Mouse (Mus musculus): ENCODE data around the gene Lrba.

Lrba gene

DNA sequence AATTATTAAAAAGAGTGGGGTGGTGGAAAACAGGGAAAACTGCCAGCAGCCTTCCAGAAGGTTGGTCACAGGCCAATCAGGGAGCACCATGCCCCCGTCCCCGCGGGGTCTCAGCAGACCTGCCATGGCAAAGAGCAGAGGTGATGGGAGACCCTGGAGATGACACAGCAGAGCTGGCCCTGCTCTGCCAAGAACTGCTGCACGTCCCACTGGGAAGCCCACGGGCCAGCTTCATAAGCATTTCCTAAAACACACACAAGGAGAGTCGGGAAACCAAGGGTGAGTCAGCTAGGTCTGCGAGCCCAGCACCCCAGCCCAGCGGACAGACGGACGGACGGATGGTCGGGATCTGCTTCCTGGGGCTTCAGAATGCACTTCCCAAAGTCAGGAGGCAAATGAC lies 561.8 kb downstream of the Lrba start:
- in situ Hi-C loops (cut with MboI; ENCODE audit: low sequenced_read_pairs): no loop called here

DNA sequence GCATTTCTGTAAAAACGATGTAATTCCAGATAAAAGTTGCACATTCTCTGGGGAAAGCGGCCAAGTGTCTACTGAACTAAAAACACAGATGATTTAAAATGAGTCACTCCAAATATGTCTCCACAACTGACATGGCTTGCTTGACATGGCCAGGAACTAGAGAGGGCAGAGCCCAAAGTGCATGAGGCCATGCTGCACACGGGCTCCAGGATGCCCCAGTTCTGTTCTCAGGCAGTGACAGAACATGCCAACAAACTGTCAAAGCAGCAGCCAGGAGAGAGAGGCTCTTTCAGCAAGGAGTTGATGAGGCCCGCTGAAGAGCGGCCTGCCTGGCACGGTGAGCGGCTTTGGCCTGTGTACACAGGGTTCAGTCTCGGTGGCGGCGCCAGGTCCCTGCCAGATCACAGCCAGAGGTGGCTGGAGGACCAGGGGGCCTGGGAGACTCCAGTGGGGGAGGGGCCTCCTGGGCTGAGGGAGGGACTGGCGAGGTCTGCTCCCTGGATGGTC lies 562.4 kb downstream of the Lrba start:
- in situ Hi-C loops (cut with MboI; ENCODE audit: low sequenced_read_pairs): no loop called here

DNA sequence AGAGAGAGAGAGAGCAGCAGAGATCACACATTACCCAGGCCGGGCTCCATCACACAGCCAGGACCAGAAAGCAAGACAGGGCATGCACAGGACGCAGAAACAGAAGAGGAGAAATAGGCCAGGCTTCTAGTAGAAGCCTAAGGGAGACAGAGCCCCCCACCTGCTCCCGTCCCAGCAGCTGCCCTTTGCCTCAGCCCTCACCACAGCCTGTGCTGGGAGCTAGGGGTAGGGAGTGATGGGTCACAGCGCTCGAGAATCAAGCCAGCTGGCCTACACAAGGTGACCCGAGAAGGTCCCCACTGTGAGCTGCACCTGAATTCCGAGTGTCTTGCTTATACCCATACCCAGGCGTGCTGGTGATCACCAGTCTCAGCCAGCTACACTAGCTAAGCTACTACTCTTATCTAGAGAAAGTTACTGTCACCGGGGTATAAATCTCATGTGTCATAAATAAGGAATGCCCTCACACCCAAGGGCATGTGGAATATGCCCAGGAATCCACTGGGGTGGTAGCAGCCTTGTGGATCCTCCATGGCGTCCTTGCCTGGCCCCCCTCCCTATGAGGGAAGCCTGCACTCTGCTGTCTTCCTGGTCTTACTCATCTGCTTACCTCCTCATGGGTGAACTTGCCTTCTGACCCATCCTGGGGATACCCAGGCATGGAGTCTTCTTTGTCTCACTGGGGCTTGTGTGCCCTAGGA lies 563.1 kb downstream of the Lrba start:
- in situ Hi-C loops (cut with MboI; ENCODE audit: low sequenced_read_pairs): no loop called here

DNA sequence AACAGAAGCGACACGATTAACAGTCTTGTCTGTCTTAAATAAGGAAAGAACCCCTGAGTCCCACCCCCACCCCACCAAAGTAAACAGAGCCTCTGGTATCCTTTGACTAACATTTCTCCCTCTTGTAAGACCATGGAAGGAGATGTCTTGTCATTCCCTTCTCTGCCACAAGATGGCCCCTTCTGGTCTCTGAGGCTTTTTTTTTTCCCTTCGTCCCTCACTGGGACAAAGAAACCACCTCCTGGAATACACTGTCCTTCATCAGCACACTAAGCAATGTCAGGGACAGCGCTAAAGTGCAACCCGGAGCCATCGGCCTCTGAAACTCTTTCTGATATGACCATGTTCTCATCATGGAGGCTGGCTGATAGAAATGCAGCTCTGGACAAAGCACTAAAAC lies 564.2 kb downstream of the Lrba start:
- in situ Hi-C loops (cut with MboI; ENCODE audit: low sequenced_read_pairs): no loop called here

DNA sequence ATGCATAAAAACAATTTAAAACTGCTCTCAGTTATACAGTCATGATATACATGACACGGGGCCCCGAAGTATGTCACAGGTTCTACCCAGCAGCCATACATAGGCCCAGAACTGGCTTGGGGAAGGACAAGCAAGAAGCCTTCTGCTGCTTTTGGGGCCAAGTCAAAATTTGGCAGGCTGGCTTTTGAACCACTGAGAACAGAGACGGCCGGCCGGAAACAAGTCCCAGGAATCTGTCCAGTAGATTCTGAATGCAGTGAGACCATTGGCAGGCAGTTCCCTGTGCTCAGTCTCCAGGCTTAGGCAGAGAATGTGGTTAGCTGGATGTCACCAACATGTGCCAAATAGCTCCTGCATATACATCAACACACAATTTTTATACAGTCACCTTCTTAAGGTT lies 565.3 kb downstream of the Lrba start:
- in situ Hi-C loops (cut with MboI; ENCODE audit: low sequenced_read_pairs): no loop called here

DNA sequence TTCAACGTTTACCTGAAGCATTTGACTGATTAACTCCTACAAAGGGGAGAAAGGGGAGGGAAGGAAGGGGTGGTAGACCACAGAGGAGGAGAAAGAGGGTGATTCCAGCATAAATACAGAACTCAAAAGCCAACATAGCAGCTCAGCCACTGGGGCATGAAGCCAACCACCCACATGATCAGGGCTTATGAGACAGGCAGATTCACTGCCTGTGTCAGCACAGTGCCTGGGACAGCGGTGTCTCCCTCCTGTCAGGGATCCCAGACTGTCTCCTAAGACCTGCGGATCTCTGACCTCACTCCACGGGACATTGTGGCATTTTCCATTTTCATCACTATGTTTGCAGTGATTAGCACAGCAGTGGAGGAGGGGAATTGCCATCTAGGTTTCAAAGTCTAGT lies 568.8 kb downstream of the Lrba start:
- in situ Hi-C loops (cut with MboI; ENCODE audit: low sequenced_read_pairs): no loop called here

DNA sequence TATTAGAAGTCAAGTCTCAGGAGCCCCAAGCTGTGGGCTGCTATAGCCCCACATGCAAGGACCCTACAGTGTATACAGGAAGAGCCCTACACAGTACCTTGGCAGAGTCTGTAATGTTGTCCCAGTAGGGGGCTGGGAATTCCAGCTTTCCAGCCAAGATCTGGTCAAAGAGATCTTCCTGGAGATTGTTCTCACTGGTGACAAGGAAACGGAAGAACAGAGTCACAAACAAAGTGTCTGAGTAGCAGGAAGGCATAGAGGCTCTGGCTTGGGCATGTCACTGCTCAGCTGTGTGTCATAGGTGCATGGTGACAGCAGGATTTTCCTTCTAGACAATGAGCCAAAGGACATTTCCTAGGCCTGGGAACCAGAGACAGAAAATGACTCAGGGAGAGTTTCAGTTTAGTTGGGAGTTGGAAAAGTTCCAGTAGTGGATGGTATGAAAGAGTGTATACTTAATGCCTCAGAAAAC lies 569.3 kb downstream of the Lrba start:
- in situ Hi-C loops (cut with MboI; ENCODE audit: low sequenced_read_pairs): no loop called here

DNA sequence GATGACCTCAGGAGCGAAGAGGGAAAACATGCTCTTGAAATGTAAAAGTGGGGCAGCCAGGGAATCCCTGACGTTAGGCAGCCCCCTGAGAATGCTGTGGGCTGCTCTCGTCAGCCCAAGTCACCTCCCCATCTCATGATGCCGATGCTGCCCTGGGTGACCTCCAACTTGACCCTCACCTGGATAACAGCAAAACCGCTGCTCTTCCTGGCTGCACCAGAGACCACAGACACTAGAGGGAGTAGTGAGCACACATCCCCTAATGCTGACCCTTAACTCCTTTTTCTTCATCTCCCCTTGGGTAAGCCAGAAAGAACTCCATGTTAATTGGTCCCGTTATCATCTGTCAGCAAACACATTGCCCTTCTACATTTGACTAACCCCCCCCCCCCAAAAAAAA lies 572.2 kb downstream of the Lrba start:
- in situ Hi-C loops (cut with MboI; ENCODE audit: low sequenced_read_pairs): no loop called here

DNA sequence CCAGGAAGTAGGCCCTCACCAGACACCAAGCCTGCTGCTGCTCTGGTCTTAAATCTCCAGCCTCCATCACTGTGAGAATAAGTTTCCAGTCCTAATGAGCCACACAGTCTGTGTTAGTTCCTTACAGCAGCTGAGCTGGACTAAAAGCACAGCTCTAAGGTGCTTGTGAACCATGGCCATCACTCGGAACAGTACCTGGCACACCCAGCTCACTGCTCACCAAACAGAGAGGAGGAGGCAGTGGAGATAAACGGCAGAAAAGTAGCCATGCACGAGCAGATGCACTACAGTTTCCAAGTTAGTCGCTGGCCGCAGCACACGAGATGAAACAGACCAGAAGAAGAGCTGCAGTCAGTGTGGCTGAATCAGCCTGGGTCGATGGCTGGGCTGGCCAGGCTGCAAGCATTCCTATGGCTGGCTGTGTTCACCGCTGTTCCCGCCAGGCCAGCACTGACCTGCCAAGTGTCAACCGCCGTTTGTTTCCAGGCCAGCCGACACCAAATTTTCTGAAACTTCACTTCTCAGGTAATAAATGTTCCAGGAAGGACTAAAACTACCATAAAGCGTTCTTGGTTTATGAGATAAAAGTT lies 573.5 kb downstream of the Lrba start:
- in situ Hi-C loops (cut with MboI; ENCODE audit: low sequenced_read_pairs): no loop called here

DNA sequence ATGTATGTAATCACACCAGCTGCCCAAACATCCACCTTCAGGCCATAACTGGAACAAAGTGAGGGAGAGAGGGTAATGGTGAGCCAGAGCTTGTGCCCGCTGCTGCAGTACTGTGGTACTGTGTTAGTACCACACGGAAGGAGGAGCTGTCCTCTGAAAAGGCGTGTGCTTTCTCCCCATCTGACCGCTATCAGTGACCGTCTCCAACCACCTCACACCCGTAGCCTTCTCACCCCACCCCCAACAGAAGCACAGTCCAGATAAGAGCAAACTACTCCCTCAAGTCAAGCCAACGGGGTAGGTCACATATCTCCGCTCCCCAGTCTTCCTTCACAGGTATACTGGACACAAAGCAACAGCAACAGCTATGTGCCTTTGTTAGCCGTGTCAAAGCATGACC lies 574.6 kb downstream of the Lrba start:
- in situ Hi-C loops (cut with MboI; ENCODE audit: low sequenced_read_pairs): no loop called here

DNA sequence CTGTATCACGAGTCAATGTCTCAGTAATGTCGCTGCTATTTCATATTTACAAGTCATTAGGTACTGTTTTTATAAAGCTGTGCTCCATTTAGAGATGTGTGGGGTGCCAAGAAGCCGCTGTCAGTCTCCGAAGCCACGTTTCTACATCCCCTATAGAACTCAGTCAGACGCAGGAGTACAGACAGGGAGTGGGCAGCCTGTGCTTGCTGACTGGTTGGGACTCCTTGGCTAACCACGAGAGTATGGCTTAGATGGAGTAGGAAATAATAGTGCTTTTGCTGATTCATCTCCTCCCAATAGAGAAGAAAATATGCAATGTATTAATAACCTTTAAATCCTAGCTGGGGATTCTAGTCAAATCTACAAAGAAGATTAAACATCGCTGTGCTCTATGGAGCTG lies 576.4 kb downstream of the Lrba start:
- in situ Hi-C loops (cut with MboI; ENCODE audit: low sequenced_read_pairs): no loop called here

DNA sequence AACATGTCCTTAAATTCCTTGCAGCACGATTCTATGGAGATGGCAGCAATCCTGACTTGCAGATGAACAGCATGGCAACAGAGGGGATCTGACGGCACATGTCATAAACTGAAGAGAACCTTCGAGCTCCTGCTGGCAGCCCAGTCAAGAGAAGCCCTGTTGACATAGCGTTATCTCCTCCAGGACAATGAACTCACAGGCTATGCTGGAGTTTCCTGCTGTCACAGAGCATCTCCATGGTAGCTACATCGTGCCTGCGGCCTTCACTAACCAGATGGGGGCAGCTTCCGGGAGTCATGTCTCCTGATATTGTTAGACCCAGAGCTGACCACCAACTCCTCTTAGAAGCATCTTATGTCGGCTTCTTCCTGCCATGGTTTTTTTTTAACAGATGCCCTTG lies 578.3 kb downstream of the Lrba start:
- in situ Hi-C loops (cut with MboI; ENCODE audit: low sequenced_read_pairs): no loop called here

DNA sequence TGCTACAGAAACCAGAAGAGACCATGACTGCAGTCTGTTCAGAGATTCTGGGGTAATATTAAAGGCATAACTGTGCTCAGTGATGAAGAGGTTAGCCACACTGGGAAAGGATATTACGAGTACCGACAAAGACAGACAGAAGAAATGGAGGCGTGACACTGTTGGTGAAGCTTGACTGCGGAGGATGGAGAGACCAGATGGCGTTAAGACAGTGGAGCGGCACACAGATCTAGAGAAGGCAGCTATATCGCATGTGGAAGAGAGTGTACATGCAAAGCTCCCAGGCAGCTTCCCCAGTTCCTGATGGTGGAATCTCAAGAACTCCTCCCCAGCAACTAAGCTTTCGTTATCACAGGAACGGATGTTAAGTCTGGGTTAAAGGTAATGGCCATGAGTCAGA lies 579.8 kb downstream of the Lrba start:
- in situ Hi-C loops (cut with MboI; ENCODE audit: low sequenced_read_pairs): no loop called here

DNA sequence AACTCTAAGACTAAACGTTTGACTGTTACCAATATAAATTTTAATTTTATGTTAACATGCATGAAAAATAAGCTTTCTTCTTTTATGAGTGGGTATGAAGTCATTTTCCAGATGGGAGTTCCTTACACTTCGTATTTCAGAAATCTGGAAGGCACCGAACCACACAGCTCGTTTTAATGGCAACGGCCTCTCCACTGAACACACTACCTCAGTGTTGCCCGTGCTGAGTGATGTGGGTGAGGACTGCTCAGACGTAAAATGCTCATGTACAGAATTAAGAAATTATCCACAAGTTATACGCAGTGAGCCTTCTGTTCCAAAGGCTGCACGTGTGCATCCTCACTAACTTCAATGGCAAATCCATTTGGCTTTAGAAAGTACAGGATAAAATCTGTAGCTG lies 582.4 kb downstream of the Lrba start:
- in situ Hi-C loops (cut with MboI; ENCODE audit: low sequenced_read_pairs): no loop called here

DNA sequence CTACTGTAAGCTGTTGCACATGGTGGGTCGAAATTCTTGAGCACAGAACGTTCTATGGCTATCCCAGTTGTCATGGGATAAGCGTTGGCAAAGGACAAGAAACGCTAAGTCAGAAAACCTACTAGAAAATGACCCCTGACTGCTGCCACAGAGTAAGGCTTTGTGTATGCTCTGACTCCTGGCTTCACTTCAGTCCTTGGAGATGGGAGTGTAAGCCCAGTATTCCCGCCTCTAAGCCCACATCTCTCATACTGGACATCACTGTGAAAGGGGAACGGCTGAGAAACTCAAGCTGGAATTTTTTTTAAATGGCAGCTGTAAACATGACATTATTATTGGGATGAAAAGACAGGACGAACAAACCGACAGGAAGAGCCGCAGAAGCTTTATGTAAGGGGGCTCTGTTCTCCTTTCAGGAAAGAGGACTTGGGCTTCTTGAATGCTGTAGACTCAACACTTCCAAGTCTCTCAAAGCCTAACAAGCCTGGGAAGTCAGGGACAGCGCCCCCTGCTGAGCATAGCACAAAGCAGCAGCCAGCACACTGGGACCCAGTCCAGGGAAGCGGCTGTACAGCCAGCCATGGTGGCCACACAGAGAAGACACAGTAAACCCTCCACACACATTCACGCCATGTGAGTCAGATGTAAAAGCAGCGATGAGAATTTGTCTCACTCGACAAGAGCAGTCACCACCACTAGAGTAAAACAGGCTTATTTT lies 583.4 kb downstream of the Lrba start:
- in situ Hi-C loops (cut with MboI; ENCODE audit: low sequenced_read_pairs): no loop called here

DNA sequence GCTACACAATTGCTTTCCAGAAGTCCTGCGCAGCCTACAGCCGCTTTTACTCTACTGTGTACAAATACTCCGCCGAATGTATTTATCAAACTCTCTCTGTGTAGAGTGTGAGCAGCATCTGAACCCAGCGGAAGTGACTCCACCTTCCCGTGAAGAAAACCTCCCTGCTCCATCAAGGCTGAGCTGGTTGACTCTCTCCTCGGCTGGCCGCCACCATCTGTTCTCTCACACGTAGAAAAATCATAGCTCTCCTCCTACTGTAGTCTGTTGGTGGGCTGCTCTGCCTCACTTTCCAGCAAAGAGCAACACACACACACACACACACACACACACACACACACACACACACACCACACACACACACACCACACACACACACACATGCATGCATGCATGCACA lies 584.7 kb downstream of the Lrba start:
- in situ Hi-C loops (cut with MboI; ENCODE audit: low sequenced_read_pairs): no loop called here

DNA sequence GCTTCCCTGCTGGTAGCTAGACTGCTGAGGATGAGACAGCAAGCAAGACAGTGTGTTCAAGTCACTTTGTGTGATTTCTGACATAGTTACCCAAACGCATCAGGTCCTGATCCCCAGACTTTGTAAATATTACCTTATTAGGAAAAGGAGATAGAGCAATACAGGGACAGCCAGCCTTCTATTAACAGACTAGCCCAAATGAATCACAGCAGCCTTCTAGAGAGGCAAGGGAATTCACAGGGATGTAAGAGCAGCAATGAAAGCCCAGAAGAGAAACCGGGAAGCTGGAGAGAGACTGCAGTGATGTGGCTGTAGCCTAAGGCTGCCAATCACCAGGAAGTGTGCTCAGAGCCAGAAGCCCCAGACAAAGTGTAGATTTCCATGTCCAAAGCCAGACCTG lies 585.2 kb downstream of the Lrba start:
- in situ Hi-C loops (cut with MboI; ENCODE audit: low sequenced_read_pairs): no loop called here

DNA sequence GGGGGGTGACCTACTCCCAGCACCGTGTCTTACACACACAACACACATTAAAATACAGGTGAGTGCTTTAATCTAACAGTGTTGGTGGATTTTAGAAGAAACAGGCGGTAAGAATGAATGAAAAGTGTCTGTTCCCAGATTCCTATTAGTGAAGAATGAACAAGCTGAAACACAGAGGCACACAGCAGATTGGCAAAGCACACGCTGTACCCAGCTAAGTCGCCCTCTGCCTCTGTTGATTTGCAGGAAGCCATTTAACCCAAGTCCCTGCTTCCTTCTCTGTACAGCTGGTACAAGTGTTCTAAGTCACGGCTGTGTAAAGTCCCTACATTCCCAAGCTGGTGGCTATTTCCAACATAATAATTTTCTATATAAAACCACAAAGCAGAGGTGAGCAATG lies 586.4 kb downstream of the Lrba start:
- in situ Hi-C loops (cut with MboI; ENCODE audit: low sequenced_read_pairs): no loop called here

DNA sequence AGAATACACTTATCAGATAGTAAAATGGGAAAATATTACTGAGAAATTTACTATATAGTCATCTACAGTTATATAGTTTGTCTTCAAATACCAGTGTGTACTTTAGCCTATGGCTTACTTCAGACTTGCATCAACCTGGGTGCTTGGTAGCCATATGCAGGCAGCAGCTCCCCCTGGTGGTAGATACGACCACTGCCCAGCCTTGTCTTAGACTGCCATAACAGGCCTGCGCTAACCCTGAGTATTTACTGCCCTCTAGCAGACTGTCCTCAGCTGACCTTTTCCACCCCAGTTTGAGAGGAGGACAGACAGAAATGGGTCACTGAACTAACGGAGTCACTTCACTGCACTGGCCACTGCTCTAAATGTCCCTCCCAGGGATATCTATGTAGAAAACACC lies 588.2 kb downstream of the Lrba start:
- in situ Hi-C loops (cut with MboI; ENCODE audit: low sequenced_read_pairs): no loop called here

DNA sequence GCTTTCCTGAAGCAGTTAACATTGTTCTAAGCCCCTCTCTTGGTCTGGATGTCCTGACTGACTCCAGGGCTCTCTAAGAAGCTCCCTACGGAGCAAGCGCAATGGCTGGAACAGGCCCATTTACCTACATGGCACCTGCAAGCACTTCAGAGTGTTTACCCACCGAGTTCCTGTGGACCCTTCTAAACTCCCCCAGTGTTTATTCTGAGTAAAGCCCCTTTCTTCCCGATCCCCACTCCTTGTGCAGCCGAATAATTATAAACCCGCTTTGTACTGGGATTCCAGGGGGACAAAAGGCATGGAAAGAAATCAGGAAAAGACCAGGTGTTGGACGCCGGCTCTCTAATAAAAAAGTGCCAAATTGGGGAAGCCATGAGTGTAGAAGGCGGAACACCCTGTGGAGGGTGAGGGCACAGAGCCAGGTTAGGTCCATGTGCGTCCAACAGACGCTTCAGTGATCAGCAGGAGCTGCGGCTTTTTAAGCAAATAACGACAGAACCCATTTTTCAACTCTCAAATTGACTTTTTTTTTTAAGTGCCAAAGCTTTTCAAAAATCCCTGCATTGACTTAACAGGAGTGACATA lies 593.6 kb downstream of the Lrba start:
- in situ Hi-C loops (cut with MboI; ENCODE audit: low sequenced_read_pairs): no loop called here

DNA sequence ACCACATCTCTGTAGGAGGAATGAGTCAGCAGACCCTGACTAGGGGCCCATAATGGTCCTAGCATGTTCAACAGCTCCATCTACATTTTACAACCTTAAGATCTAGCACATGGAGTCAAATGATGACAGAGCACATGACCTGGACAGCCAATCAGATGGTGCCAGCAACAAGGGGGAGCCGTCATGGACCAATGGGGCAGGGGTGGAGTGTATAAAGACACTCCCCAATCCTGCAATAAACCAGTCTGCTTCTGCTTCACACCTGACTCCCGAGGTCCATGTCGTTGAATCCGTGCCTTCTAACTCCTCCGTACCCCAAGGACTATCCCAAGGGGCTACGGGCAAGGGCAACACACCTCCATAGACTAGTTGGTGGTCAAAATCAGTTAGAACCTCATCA lies 594.9 kb downstream of the Lrba start:
- in situ Hi-C loops (cut with MboI; ENCODE audit: low sequenced_read_pairs): no loop called here

DNA sequence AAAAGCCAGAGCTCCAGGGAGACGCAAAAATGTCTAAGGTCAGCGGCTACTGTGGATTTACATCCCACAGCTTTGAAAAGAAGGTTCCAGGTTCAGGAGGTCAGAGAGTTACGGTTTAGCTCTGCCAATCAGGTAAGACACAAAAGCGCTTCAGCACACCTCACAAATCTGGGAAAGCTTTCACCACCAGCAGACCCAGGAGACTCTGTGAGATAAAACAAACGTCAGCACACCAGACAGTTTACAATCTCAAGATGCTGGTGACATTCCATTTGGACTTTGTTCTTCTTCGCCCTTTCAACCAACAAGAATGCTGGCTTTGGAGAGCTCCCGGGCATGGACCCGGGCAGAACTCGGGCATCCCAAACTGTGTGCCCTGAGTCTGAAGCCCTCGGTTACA lies 595.9 kb downstream of the Lrba start:
- in situ Hi-C loops (cut with MboI; ENCODE audit: low sequenced_read_pairs): no loop called here
